Mouse (Mus musculus) heart, adult 2 months (tissue): ENCODE results near the gene Aagab.

Experiments
- CTCF ChIP-seq: fragments of 200-600 bp; IDR thresholded peaks from 2 replicates; pipeline ENCODE4 v1.8.1; 2022; ENCODE audit warnings: antibody characterized with exemption, mild to moderate bottlenecking, moderate library complexity
- EP300 ChIP-seq: fragments of 200-500 bp; IDR thresholded peaks from 2 replicates; pipeline ENCODE4 v1.6.1; 2011; ENCODE audit warnings: low read depth, low read length, control low read depth; ENCODE audit not compliant: insufficient read depth
- POLR2A ChIP-seq: fragments of 200-500 bp; IDR thresholded peaks from 2 replicates; pipeline ENCODE4 v1.6.1; 2011; ENCODE audit warnings: mild to moderate bottlenecking, low read depth, low read length, control low read depth; ENCODE audit not compliant: insufficient read depth

DNA sequence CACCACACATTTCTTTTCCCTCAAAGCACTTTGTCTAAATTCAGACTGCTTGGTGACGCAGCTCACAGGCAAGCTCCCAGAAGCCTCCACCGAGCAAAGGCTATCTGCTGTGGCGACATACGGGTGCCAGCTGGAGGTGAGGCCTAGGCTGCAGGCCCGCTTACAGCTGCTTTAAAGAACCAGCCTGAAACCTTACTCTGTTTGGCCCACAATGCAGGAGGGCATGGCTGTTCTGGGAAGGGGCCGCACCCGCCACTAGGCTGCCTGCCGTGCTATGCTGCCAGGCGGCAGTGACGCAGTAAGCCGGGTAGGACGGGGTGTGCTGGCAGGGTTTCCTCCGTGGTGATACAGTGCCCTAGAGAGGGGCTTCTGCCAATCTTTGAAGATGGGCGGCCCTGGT lies 48.4 kb downstream of the Aagab start:
- TF ChIP-seq EP300 = no peak
- TF ChIP-seq POLR2A = no peak
- TF ChIP-seq CTCF = no peak
